Mouse (Mus musculus) heart, adult 18-20 months (tissue): Measurements from ENCODE around the gene Fgfr1op2. TPM values are rescaled to one million over a fixed set of nuclear protein-coding genes. Genes with fewer than 3 reads are reported as not detected.

Experiments used
- DNase-seq, 2 experiments: peaks; one replicate each; pipeline ENCODE4 v3.0.0; 2021 to 2022; ENCODE audit warnings: mixed read lengths in 1 of 2
- total RNA-seq, 2 experiments: library from RNA; stranded (reverse); gene quantifications; 2 replicates each; pipeline ENCODE4 v1.2.3; 2021

The Fgfr1op2 gene
- total RNA-seq, 2 experiments from 2014 or later = 64.8 to 73.0 TPM

- DNase-seq = no peak
Observed at GRCm38 (mm10) chr6:146585134-146585533, 8.1 kb downstream of the Fgfr1op2 start.

GRCm38 (mm10) chr6:146602601-146603000, 25.6 kb downstream of the Fgfr1op2 start:
- no peak for DNase-seq

- peak in 1 of 2 experiments; percentile 8 for DNase-seq
Observed at GRCm38 (mm10) chr6:146603651-146604050, 26.6 kb downstream of the Fgfr1op2 start.

GRCm38 (mm10) chr6:146611385-146611784, 34.4 kb downstream of the Fgfr1op2 start:
- DNase-seq = no peak

GRCm38 (mm10) chr6:146611897-146612296, 34.9 kb downstream of the Fgfr1op2 start:
- no peak for DNase-seq

GRCm38 (mm10) chr6:146612736-146613135, 35.7 kb downstream of the Fgfr1op2 start:
- DNase-seq = no peak

- DNase-seq = no peak
Observed at GRCm38 (mm10) chr6:146613907-146614306, 36.9 kb downstream of the Fgfr1op2 start.

GRCm38 (mm10) chr6:146614541-146614940, 37.5 kb downstream of the Fgfr1op2 start:
- no peak for DNase-seq

- DNase-seq = no peak
Observed at GRCm38 (mm10) chr6:146615891-146616290, 38.9 kb downstream of the Fgfr1op2 start.

GRCm38 (mm10) chr6:146616670-146617069, 39.7 kb downstream of the Fgfr1op2 start:
- DNase-seq = no peak

GRCm38 (mm10) chr6:146628123-146628522, 51.1 kb downstream of the Fgfr1op2 start:
- no peak for DNase-seq

GRCm38 (mm10) chr6:146629781-146630756, 53.1 kb downstream of the Fgfr1op2 start:
- DNase-seq = no peak

GRCm38 (mm10) chr6:146630961-146631360, 54.0 kb downstream of the Fgfr1op2 start:
- DNase-seq = no peak

- DNase-seq = no peak
Observed at GRCm38 (mm10) chr6:146631847-146632246, 54.8 kb downstream of the Fgfr1op2 start.

- DNase-seq = no peak
Observed at GRCm38 (mm10) chr6:146632403-146632802, 55.4 kb downstream of the Fgfr1op2 start.

GRCm38 (mm10) chr6:146633097-146633496, 56.1 kb downstream of the Fgfr1op2 start:
- DNase-seq = peak in 1 of 2 experiments; percentile 29

GRCm38 (mm10) chr6:146633629-146634014, 56.6 kb downstream of the Fgfr1op2 start:
- peak; percentile 57 to 67 for DNase-seq

GRCm38 (mm10) chr6:146634015-146634722, 57.2 kb downstream of the Fgfr1op2 start:
- peak; percentile 76 to 86 for DNase-seq

GRCm38 (mm10) chr6:146634759-146635606, 58.0 kb downstream of the Fgfr1op2 start:
- DNase-seq = no peak

GRCm38 (mm10) chr6:146636482-146636881, 59.5 kb downstream of the Fgfr1op2 start:
- DNase-seq = no peak

- DNase-seq = no peak
Observed at GRCm38 (mm10) chr6:146640068-146640965, 63.3 kb downstream of the Fgfr1op2 start.
